Mouse (Mus musculus): ENCODE data around the gene Aldh3a1. TPM values are rescaled to one million over a fixed set of nuclear protein-coding genes. Genes with fewer than 3 reads are reported as not detected.

Aldh3a1 gene
- polyA plus RNA-seq, 1 experiment from 2014 or later, result not detected

- H3K4me3 ChIP-seq (ENCODE audit: low read depth, low read length), result no peak overlapping the region
- no peaks in the 10 kb centered on the region for H3K27me3 ChIP-seq (ENCODE audit: control insufficient read depth, insufficient read depth, low read length)
- no peak for DNase-seq (ENCODE audit: low spot score)
- 82% methylated on average over 6 of the region's 6 CpGs for WGBS
- H3K27ac ChIP-seq (ENCODE audit: low read depth, low read length), result no peak overlapping the region
- ATAC-seq (ENCODE audit: insufficient read depth, low FRiP score, low TSS enrichment), result no peak
- no peaks in the 10 kb centered on the region for H3K4me1 ChIP-seq (ENCODE audit: control insufficient read depth, insufficient read depth, low read length)
- no peak overlapping the region for H3K9ac ChIP-seq (ENCODE audit: low read length)
- H3K4me2 ChIP-seq (ENCODE audit: low read depth), result no peak overlapping the region
- no peaks in the 10 kb centered on the region for H3K36me3 ChIP-seq (ENCODE audit: control insufficient read depth, insufficient read depth, low read length)
- H3K9me3 ChIP-seq (ENCODE audit: control insufficient read depth, low read length), result no peaks in the 10 kb centered on the region
Measured at GRCm38 (mm10) chr11:61224234-61224744, 17.0 kb downstream of the Aldh3a1 start.

- 93% methylated on average over 10 of the region's 10 CpGs for WGBS
- no peaks in the 10 kb centered on the region for H3K27me3 ChIP-seq (ENCODE audit: control insufficient read depth, insufficient read depth, low read length)
- no peak for DNase-seq (ENCODE audit: low spot score)
Measured at GRCm38 (mm10) chr11:61224907-61225306, 17.6 kb downstream of the Aldh3a1 start.

GRCm38 (mm10) chr11:61225511-61225910, 18.2 kb downstream of the Aldh3a1 start:
- no peak overlapping the region for H3K27ac ChIP-seq (ENCODE audit: low read depth, low read length)
- no peaks in the 10 kb centered on the region for H3K9me3 ChIP-seq (ENCODE audit: control insufficient read depth, low read length)
- H3K4me3 ChIP-seq (ENCODE audit: low read depth, low read length), result no peak overlapping the region
- H3K4me2 ChIP-seq (ENCODE audit: low read depth), result no peak overlapping the region
- H3K36me3 ChIP-seq (ENCODE audit: control insufficient read depth, insufficient read depth, low read length), result no peaks in the 10 kb centered on the region
- H3K9ac ChIP-seq (ENCODE audit: low read length), result no peak overlapping the region
- H3K4me1 ChIP-seq (ENCODE audit: control insufficient read depth, insufficient read depth, low read length), result no peaks in the 10 kb centered on the region
- 85% methylated on average over 4 of the region's 4 CpGs for WGBS
- no peak for ATAC-seq (ENCODE audit: insufficient read depth, low FRiP score, low TSS enrichment)
- H3K27me3 ChIP-seq (ENCODE audit: control insufficient read depth, insufficient read depth, low read length), result no peaks in the 10 kb centered on the region
- no peak for DNase-seq (ENCODE audit: low spot score)

More at GRCm38 (mm10) chr11:61224907-61225306, 17.6 kb downstream of the Aldh3a1 start:
- Histone ChIP-seq H3K9me3 (ENCODE audit: control insufficient read depth, low read length) (no peaks in the 10 kb centered on the region), H3K36me3 (ENCODE audit: control insufficient read depth, insufficient read depth, low read length) (no peaks in the 10 kb centered on the region), H3K27ac (ENCODE audit: low read depth, low read length) (no peak overlapping the region), H3K9ac (ENCODE audit: low read length) (no peak overlapping the region), H3K4me3 (ENCODE audit: low read depth, low read length) (no peak overlapping the region), H3K4me2 (ENCODE audit: low read depth) (no peak overlapping the region), H3K4me1 (ENCODE audit: control insufficient read depth, insufficient read depth, low read length) (no peaks in the 10 kb centered on the region)
- ATAC-seq (ENCODE audit: insufficient read depth, low FRiP score, low TSS enrichment), result no peak

GRCm38 (mm10) chr11:61225941-61226412, 18.6 kb downstream of the Aldh3a1 start:
- Histone ChIP-seq H3K4me3 (ENCODE audit: low read depth, low read length) (no peak overlapping the region), H3K4me2 (ENCODE audit: low read depth) (no peak overlapping the region), H3K27ac (ENCODE audit: low read depth, low read length) (no peak overlapping the region), H3K27me3 (ENCODE audit: control insufficient read depth, insufficient read depth, low read length) (no peaks in the 10 kb centered on the region), H3K9ac (ENCODE audit: low read length) (no peak overlapping the region), H3K36me3 (ENCODE audit: control insufficient read depth, insufficient read depth, low read length) (no peaks in the 10 kb centered on the region), H3K4me1 (ENCODE audit: control insufficient read depth, insufficient read depth, low read length) (no peaks in the 10 kb centered on the region), H3K9me3 (ENCODE audit: control insufficient read depth, low read length) (no peaks in the 10 kb centered on the region)
- ATAC-seq (ENCODE audit: insufficient read depth, low FRiP score, low TSS enrichment), result no peak
- WGBS, result 87% methylated on average over 6 of the region's 6 CpGs
- DNase-seq (ENCODE audit: low spot score), result no peak

- WGBS, result 86% methylated on average over 8 of the region's 8 CpGs
- no peaks in the 10 kb centered on the region for H3K9me3 ChIP-seq (ENCODE audit: control insufficient read depth, low read length)
- H3K27ac ChIP-seq (ENCODE audit: low read depth, low read length), result no peak overlapping the region
Measured at GRCm38 (mm10) chr11:61227816-61228215, 20.5 kb downstream of the Aldh3a1 start.

GRCm38 (mm10) chr11:61228406-61228805, 21.1 kb downstream of the Aldh3a1 start:
- Histone ChIP-seq H3K4me2 (ENCODE audit: low read depth) (no peak overlapping the region), H3K4me3 (ENCODE audit: low read depth, low read length) (no peak overlapping the region), H3K27ac (ENCODE audit: low read depth, low read length) (no peak overlapping the region), H3K27me3 (ENCODE audit: control insufficient read depth, insufficient read depth, low read length) (no peaks in the 10 kb centered on the region), H3K9ac (ENCODE audit: low read length) (no peak overlapping the region), H3K4me1 (ENCODE audit: control insufficient read depth, insufficient read depth, low read length) (no peaks in the 10 kb centered on the region), H3K36me3 (ENCODE audit: control insufficient read depth, insufficient read depth, low read length) (no peaks in the 10 kb centered on the region), H3K9me3 (ENCODE audit: control insufficient read depth, low read length) (no peaks in the 10 kb centered on the region)
- DNase-seq (ENCODE audit: low spot score) (no peak), ATAC-seq (ENCODE audit: insufficient read depth, low FRiP score, low TSS enrichment) (no peak)
- 69% methylated on average over 3 of the region's 3 CpGs for whole genome bisulfite sequencing

More at GRCm38 (mm10) chr11:61227816-61228215, 20.5 kb downstream of the Aldh3a1 start:
- Histone ChIP-seq H3K4me1 (ENCODE audit: control insufficient read depth, insufficient read depth, low read length) (no peaks in the 10 kb centered on the region), H3K27me3 (ENCODE audit: control insufficient read depth, insufficient read depth, low read length) (no peaks in the 10 kb centered on the region), H3K36me3 (ENCODE audit: control insufficient read depth, insufficient read depth, low read length) (no peaks in the 10 kb centered on the region), H3K4me3 (ENCODE audit: low read depth, low read length) (no peak overlapping the region), H3K9ac (ENCODE audit: low read length) (no peak overlapping the region), H3K4me2 (ENCODE audit: low read depth) (no peak overlapping the region)
- ATAC-seq (ENCODE audit: insufficient read depth, low FRiP score, low TSS enrichment) (no peak), DNase-seq (ENCODE audit: low spot score) (no peak)

- ATAC-seq (ENCODE audit: insufficient read depth, low FRiP score, low TSS enrichment), result no peak
- Histone ChIP-seq H3K4me1 (ENCODE audit: control insufficient read depth, insufficient read depth, low read length) (0 out of 2 replicates have a peak, but pooled peaks cover 2% of the 10 kb centered on the region), H3K4me2 (ENCODE audit: low read depth) (0 out of 2 replicates have a peak overlapping the region, but pooled peaks have one; percentile 0), H3K27ac (ENCODE audit: low read depth, low read length) (no peak overlapping the region), H3K9ac (ENCODE audit: low read length) (no peak overlapping the region), H3K27me3 (ENCODE audit: control insufficient read depth, insufficient read depth, low read length) (no peaks in the 10 kb centered on the region), H3K36me3 (ENCODE audit: control insufficient read depth, insufficient read depth, low read length) (no peaks in the 10 kb centered on the region), H3K9me3 (ENCODE audit: control insufficient read depth, low read length) (no peaks in the 10 kb centered on the region), H3K4me3 (ENCODE audit: low read depth, low read length) (no peak overlapping the region)
- WGBS, result 14% methylated on average over 9 of the region's 9 CpGs
- peak; percentile 61 for DNase-seq (ENCODE audit: low spot score)
Measured at GRCm38 (mm10) chr11:61231329-61231728, 24.0 kb downstream of the Aldh3a1 start.

GRCm38 (mm10) chr11:61234174-61234573, 26.8 kb downstream of the Aldh3a1 start:
- no peak overlapping the region for H3K9ac ChIP-seq (ENCODE audit: low read length)
- no peaks in the 10 kb centered on the region for H3K9me3 ChIP-seq (ENCODE audit: control insufficient read depth, low read length)
- no peak overlapping the region for H3K4me3 ChIP-seq (ENCODE audit: low read depth, low read length)
- no peak overlapping the region for H3K4me2 ChIP-seq (ENCODE audit: low read depth)
- H3K36me3 ChIP-seq (ENCODE audit: control insufficient read depth, insufficient read depth, low read length), result no peaks in the 10 kb centered on the region
- 0 out of 2 replicates have a peak, but pooled peaks cover 2% of the 10 kb centered on the region for H3K4me1 ChIP-seq (ENCODE audit: control insufficient read depth, insufficient read depth, low read length)
- ATAC-seq (ENCODE audit: insufficient read depth, low FRiP score, low TSS enrichment) (no peak), DNase-seq (ENCODE audit: low spot score) (no peak)
- no peaks in the 10 kb centered on the region for H3K27me3 ChIP-seq (ENCODE audit: control insufficient read depth, insufficient read depth, low read length)
- WGBS, result 47% methylated on average over 5 of the region's 5 CpGs
- H3K27ac ChIP-seq (ENCODE audit: low read depth, low read length), result no peak overlapping the region

- Histone ChIP-seq H3K4me3 (ENCODE audit: low read depth, low read length) (no peak overlapping the region), H3K9ac (ENCODE audit: low read length) (no peak overlapping the region), H3K36me3 (ENCODE audit: control insufficient read depth, insufficient read depth, low read length) (no peaks in the 10 kb centered on the region), H3K4me2 (ENCODE audit: low read depth) (no peak overlapping the region), H3K4me1 (ENCODE audit: control insufficient read depth, insufficient read depth, low read length) (0 out of 2 replicates have a peak, but pooled peaks cover 2% of the 10 kb centered on the region), H3K27me3 (ENCODE audit: control insufficient read depth, insufficient read depth, low read length) (no peaks in the 10 kb centered on the region), H3K27ac (ENCODE audit: low read depth, low read length) (no peak overlapping the region), H3K9me3 (ENCODE audit: control insufficient read depth, low read length) (no peaks in the 10 kb centered on the region)
- 86% methylated on average over 3 of the region's 3 CpGs for WGBS
- ATAC-seq (ENCODE audit: insufficient read depth, low FRiP score, low TSS enrichment) (no peak), DNase-seq (ENCODE audit: low spot score) (no peak)
Measured at GRCm38 (mm10) chr11:61236015-61236414, 28.7 kb downstream of the Aldh3a1 start.
